Mouse (Mus musculus): ENCODE measurements around the gene Klrb1f. TPM values are rescaled to one million over a fixed set of nuclear protein-coding genes. Genes with fewer than 3 reads are reported as not detected.

Gene Klrb1f
- polyA plus RNA-seq, 1 experiment, result 1.3 TPM

- Histone ChIP-seq H3K4me1 (ENCODE audit: control insufficient read depth, insufficient read depth, low read length) (no peaks in the 10 kb centered on the region), H3K4me3 (replicated peaks; ENCODE audit: extremely low read depth, low read depth, low read length) (no peak overlapping the region)
- DNase-seq, result no peak
- TF ChIP-seq CTCF (IDR thresholded peaks at IDR 0.05; ENCODE audit: insufficient read depth, low read length) (no peak), POLR2A (IDR thresholded peaks at IDR 0.05; ENCODE audit: borderline replicate concordance, extremely low read depth, low read depth, low read length) (no peak)
- 89% methylated on average over 2 of the region's 2 CpGs for WGBS
These were observed 4.2 kb upstream of the Klrb1f start for GRCm38 (mm10) chr6:129041470-129041869.

DNA sequence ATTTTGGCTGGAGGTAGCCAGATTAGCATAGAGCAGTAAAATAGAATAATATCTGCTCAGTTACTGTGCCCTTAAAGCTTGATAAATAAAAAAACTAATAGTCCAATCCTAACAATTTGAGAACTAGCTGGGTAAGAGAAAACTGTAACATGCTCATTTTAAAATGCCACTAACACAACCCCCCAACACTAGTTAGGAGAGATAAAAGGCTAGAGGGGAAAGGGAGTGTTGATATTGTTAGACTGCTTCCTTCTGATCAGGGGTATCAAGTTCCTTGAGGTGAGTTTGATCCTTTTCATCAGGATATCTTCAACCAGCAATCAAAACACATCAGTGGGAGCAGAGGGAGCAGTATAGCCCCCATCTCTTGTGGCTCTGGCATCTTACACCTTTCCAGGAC is 3.2 kb upstream of the Klrb1f start:
- no peak for DNase-seq
- Histone ChIP-seq H3K4me3 (replicated peaks; ENCODE audit: extremely low read depth, low read depth, low read length) (no peak overlapping the region), H3K4me1 (ENCODE audit: control insufficient read depth, insufficient read depth, low read length) (no peaks in the 10 kb centered on the region)
- TF ChIP-seq CTCF (IDR thresholded peaks at IDR 0.05; ENCODE audit: insufficient read depth, low read length) (no peak), POLR2A (IDR thresholded peaks at IDR 0.05; ENCODE audit: borderline replicate concordance, extremely low read depth, low read depth, low read length) (no peak)

DNA sequence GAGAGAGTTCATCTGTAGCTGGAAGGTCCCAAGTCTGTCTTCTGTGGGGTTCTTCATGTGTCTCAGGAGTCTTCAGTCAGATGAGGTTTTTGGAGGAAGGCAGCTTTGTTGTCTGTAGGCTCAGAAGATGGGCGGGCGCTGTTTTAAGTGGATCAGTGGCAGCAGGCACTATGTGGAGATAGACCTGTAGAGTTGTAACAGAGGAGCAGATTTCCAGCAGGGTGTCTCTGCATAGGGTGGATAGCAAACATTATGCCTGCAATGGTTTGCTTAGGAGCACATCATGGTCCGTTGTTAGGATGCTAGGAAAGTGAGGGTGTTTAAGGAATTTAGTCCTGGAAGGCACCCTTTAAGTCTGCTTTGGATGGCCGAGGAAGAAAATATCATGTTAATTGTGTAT is 2.7 kb downstream of the Klrb1f start:
- no peak overlapping the region for H3K4me3 ChIP-seq (replicated peaks; ENCODE audit: extremely low read depth, low read depth, low read length)
- 66% methylated on average over 4 of the region's 4 CpGs for WGBS
- peaks cover 3% of the 10 kb centered on the region for H3K4me1 ChIP-seq (ENCODE audit: control insufficient read depth, insufficient read depth, low read length)
- TF ChIP-seq POLR2A (IDR thresholded peaks at IDR 0.05; ENCODE audit: borderline replicate concordance, extremely low read depth, low read depth, low read length) (no peak), CTCF (IDR thresholded peaks at IDR 0.05; ENCODE audit: insufficient read depth, low read length) (no peak)
- DNase-seq, result no peak

- H3K4me1 ChIP-seq (ENCODE audit: control insufficient read depth, insufficient read depth, low read length), result peaks cover 3% of the 10 kb centered on the region
- H3K4me3 ChIP-seq (replicated peaks; ENCODE audit: extremely low read depth, low read depth, low read length), result peak overlapping the region; percentile 70
- WGBS, result 3% methylated on average over 13 of the region's 13 CpGs
- TF ChIP-seq POLR2A (IDR thresholded peaks at IDR 0.05; ENCODE audit: borderline replicate concordance, extremely low read depth, low read depth, low read length) (no peak), CTCF (IDR thresholded peaks at IDR 0.05; ENCODE audit: insufficient read depth, low read length) (no peak)
- DNase-seq, result peak; percentile 46
These were observed 3.3 kb downstream of the Klrb1f start for GRCm38 (mm10) chr6:129048857-129049473.

- Histone ChIP-seq H3K4me1 (ENCODE audit: control insufficient read depth, insufficient read depth, low read length) (peaks cover 3% of the 10 kb centered on the region), H3K4me3 (replicated peaks; ENCODE audit: extremely low read depth, low read depth, low read length) (peak overlapping the region; percentile 29)
- DNase-seq, result no peak
- no peak for TF ChIP-seq POLR2A (IDR thresholded peaks at IDR 0.05; ENCODE audit: borderline replicate concordance, extremely low read depth, low read depth, low read length)
- no peak for TF ChIP-seq CTCF (IDR thresholded peaks at IDR 0.05; ENCODE audit: insufficient read depth, low read length)
- 18% methylated on average over 8 of the region's 8 CpGs for WGBS
These were observed 4.0 kb downstream of the Klrb1f start for GRCm38 (mm10) chr6:129049596-129050251.

- no peak for TF ChIP-seq POLR2A (IDR thresholded peaks at IDR 0.05; ENCODE audit: borderline replicate concordance, extremely low read depth, low read depth, low read length)
- TF ChIP-seq CTCF (IDR thresholded peaks at IDR 0.05; ENCODE audit: insufficient read depth, low read length), result no peak
- peaks cover 3% of the 10 kb centered on the region for H3K4me1 ChIP-seq (ENCODE audit: control insufficient read depth, insufficient read depth, low read length)
- no peak for DNase-seq
- H3K4me3 ChIP-seq (replicated peaks; ENCODE audit: extremely low read depth, low read depth, low read length), result no peak overlapping the region
- WGBS, result 83% methylated on average over 3 of the region's 3 CpGs
These were observed 5.4 kb downstream of the Klrb1f start for GRCm38 (mm10) chr6:129051086-129051485.

DNA sequence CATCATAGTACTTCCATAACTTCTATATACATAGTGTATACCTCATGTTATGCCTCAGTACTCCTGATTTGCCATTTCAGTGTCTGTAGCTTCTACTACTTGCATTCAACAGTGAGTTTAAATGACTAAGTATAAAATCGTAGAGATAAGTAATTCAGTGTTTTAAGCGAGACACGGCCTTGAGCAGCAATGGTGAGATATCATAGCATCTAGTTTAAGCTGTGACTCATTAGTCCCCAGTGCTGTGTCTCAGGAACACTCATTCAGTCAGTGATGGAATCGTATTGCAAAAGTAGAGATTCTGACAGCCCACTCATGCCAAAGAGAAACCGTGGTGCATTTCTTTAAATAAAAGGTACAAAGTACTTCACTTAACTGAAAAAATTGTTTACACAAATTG is 6.0 kb downstream of the Klrb1f start:
- no peak overlapping the region for H3K4me3 ChIP-seq (replicated peaks; ENCODE audit: extremely low read depth, low read depth, low read length)
- WGBS, result 83% methylated on average over 5 of the region's 5 CpGs
- TF ChIP-seq CTCF (IDR thresholded peaks at IDR 0.05; ENCODE audit: insufficient read depth, low read length) (no peak), POLR2A (IDR thresholded peaks at IDR 0.05; ENCODE audit: borderline replicate concordance, extremely low read depth, low read depth, low read length) (no peak)
- no peak for DNase-seq
- H3K4me1 ChIP-seq (ENCODE audit: control insufficient read depth, insufficient read depth, low read length), result peaks cover 3% of the 10 kb centered on the region

DNA sequence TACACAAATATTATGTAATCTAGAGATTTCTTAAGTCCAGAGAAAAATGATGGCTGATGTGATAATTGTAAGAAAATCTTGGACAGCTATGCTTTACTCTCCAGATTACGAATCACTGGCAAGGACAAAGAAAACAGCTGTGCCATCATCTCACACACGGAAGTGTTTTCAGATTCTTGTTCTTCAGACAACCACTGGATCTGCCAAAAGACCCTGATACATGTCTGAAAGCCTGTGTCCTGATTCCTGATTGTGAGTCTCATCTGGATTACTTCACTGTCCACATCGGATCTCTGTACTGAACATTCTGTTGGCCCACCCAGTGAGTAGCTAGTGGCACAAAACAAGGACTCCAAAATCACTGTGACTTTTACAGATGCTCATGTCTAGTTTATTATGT is 10.5 kb downstream of the Klrb1f start:
- TF ChIP-seq CTCF (IDR thresholded peaks at IDR 0.05; ENCODE audit: insufficient read depth, low read length), result no peak
- TF ChIP-seq POLR2A (IDR thresholded peaks at IDR 0.05; ENCODE audit: borderline replicate concordance, extremely low read depth, low read depth, low read length), result no peak
- Histone ChIP-seq H3K4me3 (replicated peaks; ENCODE audit: extremely low read depth, low read depth, low read length) (no peak overlapping the region), H3K4me1 (ENCODE audit: control insufficient read depth, insufficient read depth, low read length) (no peaks in the 10 kb centered on the region)
- WGBS, result 70% methylated on average over 3 of the region's 3 CpGs
- no peak for DNase-seq

GRCm38 (mm10) chr6:129058013-129058412 is 12.3 kb downstream of the Klrb1f start:
- DNase-seq, result no peak
- Histone ChIP-seq H3K4me3 (replicated peaks; ENCODE audit: extremely low read depth, low read depth, low read length) (no peak overlapping the region), H3K4me1 (ENCODE audit: control insufficient read depth, insufficient read depth, low read length) (no peaks in the 10 kb centered on the region)
- no peak for TF ChIP-seq POLR2A (IDR thresholded peaks at IDR 0.05; ENCODE audit: borderline replicate concordance, extremely low read depth, low read depth, low read length)
- no peak for TF ChIP-seq CTCF (IDR thresholded peaks at IDR 0.05; ENCODE audit: insufficient read depth, low read length)

DNA sequence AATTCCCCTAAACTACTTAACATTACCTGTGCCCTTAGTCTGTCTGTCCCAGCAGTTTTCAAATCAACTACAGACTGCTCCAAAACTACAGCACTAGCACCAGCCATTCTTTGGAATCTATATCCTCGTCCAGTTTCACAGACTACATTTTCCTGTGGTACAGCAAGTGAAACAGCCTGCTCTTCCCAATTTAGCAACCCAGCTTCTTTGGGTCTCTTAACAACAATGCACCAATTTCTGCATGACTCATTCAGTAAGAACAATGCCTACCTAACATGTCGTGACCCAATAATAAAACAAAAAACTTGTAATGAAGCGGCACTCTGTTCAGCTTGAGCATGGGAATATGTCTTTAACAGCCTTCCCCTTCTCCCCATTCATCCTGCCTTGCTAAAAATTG is 19.7 kb downstream of the Klrb1f start:
- Histone ChIP-seq H3K4me1 (ENCODE audit: control insufficient read depth, insufficient read depth, low read length) (no peaks in the 10 kb centered on the region; the same call in 1 of the 2 replicates), H3K4me3 (replicated peaks; ENCODE audit: extremely low read depth, low read depth, low read length) (no peak overlapping the region)
- 46% methylated on average over 3 of the region's 3 CpGs for WGBS
- TF ChIP-seq CTCF (IDR thresholded peaks at IDR 0.05; ENCODE audit: insufficient read depth, low read length) (no peak), POLR2A (IDR thresholded peaks at IDR 0.05; ENCODE audit: borderline replicate concordance, extremely low read depth, low read depth, low read length) (no peak)
- DNase-seq, result no peak

Measured in lung, adult 2 months (tissue).